Mouse (Mus musculus): Measurements from ENCODE around the gene Dnajb1. TPM values are rescaled to one million over a fixed set of nuclear protein-coding genes. Genes with fewer than 3 reads are reported as not detected.

The Dnajb1 gene
- polyA plus RNA-seq, 1 experiment from 2014 or later = 34.3 TPM

DNA sequence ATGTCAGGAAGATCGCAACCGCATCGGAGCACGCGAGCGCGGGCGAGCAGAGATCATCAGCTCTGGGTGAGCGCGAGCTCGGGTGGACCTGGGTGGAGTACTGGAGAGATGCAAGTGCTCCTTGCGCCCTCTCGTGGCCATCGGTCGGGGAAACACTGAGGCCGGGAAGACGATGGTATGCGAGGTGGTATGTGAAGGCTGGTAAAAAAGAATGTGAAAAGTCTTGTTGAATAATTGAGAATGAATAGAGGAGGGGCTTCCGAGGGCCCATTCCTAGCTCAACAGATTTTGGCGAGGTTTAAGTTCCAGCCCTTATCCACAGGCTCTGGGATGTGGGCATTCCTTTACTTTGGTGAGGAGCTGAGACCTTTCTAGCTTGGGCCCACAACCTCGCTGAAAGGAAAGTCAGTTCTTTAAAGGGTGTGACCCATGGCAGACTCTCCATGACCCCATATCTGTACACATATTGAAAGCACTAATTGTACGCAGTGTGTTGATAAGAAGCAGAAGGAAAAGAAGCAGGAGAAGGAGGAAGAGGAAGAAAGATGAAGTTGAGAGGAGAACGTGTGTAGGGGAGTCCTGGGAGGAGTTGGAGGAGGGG, 14.5 kb downstream of the Dnajb1 start:
- no peaks in the 10 kb centered on the region for H3K9me3 ChIP-seq (ENCODE audit: low read length)
- TF ChIP-seq CTCF (IDR thresholded peaks at IDR 0.05) (peak; percentile 92), EP300 (IDR thresholded peaks at IDR 0.05) (no peak)
- no peak overlapping the region for H3K27ac ChIP-seq (ENCODE audit: low read length)
- H3K27me3 ChIP-seq (replicated peaks; ENCODE audit: insufficient read depth, low read length) = no peaks in the 10 kb centered on the region
- ATAC-seq (peak; percentile 92), DNase-seq (ENCODE audit: low spot score) (peak; percentile 92)
- WGBS = 8% methylated on average over 23 of the region's 23 CpGs
- H3K36me3 ChIP-seq (ENCODE audit: insufficient read depth, low read length) = no peaks in the 10 kb centered on the region
- H3K4me3 ChIP-seq (ENCODE audit: low read depth, low read length) = no peak overlapping the region
- H3K9ac ChIP-seq (replicated peaks; ENCODE audit: low read depth) = no peak overlapping the region
- no peaks in the 10 kb centered on the region for H3K4me1 ChIP-seq (ENCODE audit: insufficient read depth, low read depth, low read length)
- peak overlapping the region; percentile 55 for H3K4me2 ChIP-seq (replicated peaks; ENCODE audit: low read depth, low read length)

DNA sequence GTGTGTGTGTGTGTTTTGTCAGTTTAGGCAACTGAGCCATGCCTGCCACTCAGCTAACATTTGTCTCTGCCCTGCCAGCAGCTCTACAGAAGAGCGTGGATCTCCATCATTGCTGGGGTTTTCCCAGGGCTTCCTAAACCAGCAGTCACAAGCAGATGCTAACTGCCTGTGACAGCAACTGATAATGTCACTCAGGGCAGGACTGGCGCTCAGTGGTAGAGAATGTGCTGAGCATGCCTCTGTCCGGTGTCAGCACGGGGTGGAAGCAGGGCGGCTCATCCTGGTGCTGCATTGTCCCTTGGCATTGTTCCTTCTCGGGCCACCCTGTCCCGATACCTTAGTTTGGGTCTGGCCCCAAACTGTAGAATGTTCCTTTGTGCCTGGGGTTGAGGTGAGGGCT, 15.6 kb downstream of the Dnajb1 start:
- no peaks in the 10 kb centered on the region for H3K27me3 ChIP-seq (replicated peaks; ENCODE audit: insufficient read depth, low read length)
- H3K4me1 ChIP-seq (ENCODE audit: insufficient read depth, low read depth, low read length) = no peaks in the 10 kb centered on the region

DNA sequence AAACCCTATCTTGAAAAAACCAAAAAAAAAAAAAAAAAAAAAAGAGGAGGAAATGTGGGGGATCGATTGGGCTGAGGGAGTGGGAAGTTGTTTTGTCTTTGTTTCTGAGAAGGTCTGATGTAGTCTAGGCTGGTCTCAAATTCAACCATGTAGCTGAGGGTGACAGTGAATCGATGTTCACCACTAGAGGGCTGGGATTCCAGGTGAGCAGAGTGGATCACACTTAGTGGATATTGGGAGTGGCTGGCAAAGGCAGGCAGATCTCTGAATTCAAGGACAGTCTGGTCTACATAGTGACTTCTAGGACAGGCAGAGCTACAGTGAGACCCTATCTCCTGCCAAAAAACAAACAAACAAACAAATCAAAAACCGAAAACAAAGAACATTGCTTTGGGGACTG, 16.7 kb downstream of the Dnajb1 start:
- Histone ChIP-seq H3K36me3 (ENCODE audit: insufficient read depth, low read length) (no peaks in the 10 kb centered on the region), H3K4me2 (replicated peaks; ENCODE audit: low read depth, low read length) (no peak overlapping the region), H3K4me3 (ENCODE audit: low read depth, low read length) (no peak overlapping the region), H3K9ac (replicated peaks; ENCODE audit: low read depth) (no peak overlapping the region), H3K4me1 (ENCODE audit: insufficient read depth, low read depth, low read length) (no peaks in the 10 kb centered on the region), H3K27me3 (replicated peaks; ENCODE audit: insufficient read depth, low read length) (no peaks in the 10 kb centered on the region), H3K9me3 (ENCODE audit: low read length) (no peaks in the 10 kb centered on the region), H3K27ac (ENCODE audit: low read length) (no peak overlapping the region)
- WGBS = 31% methylated on average over 3 of the region's 3 CpGs
- DNase-seq (ENCODE audit: low spot score) (peak; percentile 58), ATAC-seq (peak; percentile 45; the same call in 1 of the 2 replicates)
- TF ChIP-seq CTCF (IDR thresholded peaks at IDR 0.05) (peak; percentile 80), EP300 (IDR thresholded peaks at IDR 0.05) (no peak)

More for the DNA sequence above, 15.6 kb downstream of the Dnajb1 start:
- H3K4me3 ChIP-seq (ENCODE audit: low read depth, low read length) = no peak overlapping the region
- H3K9ac ChIP-seq (replicated peaks; ENCODE audit: low read depth) = no peak overlapping the region
- no peak for TF ChIP-seq CTCF (IDR thresholded peaks at IDR 0.05)
- no peak for TF ChIP-seq EP300 (IDR thresholded peaks at IDR 0.05)
- H3K9me3 ChIP-seq (ENCODE audit: low read length) = no peaks in the 10 kb centered on the region
- DNase-seq (ENCODE audit: low spot score) (no peak), ATAC-seq (no peak)
- no peak overlapping the region for H3K4me2 ChIP-seq (replicated peaks; ENCODE audit: low read depth, low read length)
- 83% methylated on average over 7 of the region's 7 CpGs for WGBS
- no peaks in the 10 kb centered on the region for H3K36me3 ChIP-seq (ENCODE audit: insufficient read depth, low read length)
- no peak overlapping the region for H3K27ac ChIP-seq (ENCODE audit: low read length)

DNA sequence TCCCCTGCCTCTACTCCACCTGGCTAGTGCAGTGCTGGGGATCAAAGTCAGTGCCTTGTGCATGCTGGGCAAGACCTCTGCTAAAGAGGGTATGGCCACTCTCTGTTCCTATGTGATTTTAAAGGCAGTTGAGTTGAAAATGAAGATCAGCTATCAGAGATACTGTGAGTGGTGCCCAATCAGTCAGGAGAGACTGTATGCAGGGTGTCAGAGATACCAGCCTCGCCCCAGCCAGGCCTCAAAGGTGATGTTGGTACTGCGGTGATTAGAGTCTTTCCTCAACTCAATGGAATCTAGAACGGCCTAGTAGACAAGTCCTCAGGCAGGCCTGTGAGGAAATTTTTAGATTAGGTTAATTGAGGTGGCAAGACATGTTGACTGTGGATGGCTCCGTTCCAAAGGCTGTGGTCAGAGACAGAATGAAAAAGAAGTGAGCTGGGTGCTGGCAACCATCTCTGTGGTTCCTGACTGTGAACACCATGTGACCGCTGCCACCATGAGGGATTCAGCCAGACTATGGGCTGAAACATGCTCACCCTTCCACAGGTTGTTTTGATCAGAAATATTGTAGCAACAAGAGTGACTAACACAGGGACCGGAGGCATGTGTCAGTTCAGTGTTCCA, 17.8 kb downstream of the Dnajb1 start:
- 71% methylated on average over 6 of the region's 6 CpGs for WGBS
- H3K27me3 ChIP-seq (replicated peaks; ENCODE audit: insufficient read depth, low read length) = no peaks in the 10 kb centered on the region
- H3K36me3 ChIP-seq (ENCODE audit: insufficient read depth, low read length) = no peaks in the 10 kb centered on the region
- no peak overlapping the region for H3K4me2 ChIP-seq (replicated peaks; ENCODE audit: low read depth, low read length)
- no peak overlapping the region for H3K9ac ChIP-seq (replicated peaks; ENCODE audit: low read depth)
- no peaks in the 10 kb centered on the region for H3K9me3 ChIP-seq (ENCODE audit: low read length)
- no peak overlapping the region for H3K4me3 ChIP-seq (ENCODE audit: low read depth, low read length)
- TF ChIP-seq CTCF (IDR thresholded peaks at IDR 0.05) = no peak
- TF ChIP-seq EP300 (IDR thresholded peaks at IDR 0.05) = no peak
- no peaks in the 10 kb centered on the region for H3K4me1 ChIP-seq (ENCODE audit: insufficient read depth, low read depth, low read length)
- no peak for DNase-seq (ENCODE audit: low spot score)
- no peak overlapping the region for H3K27ac ChIP-seq (ENCODE audit: low read length)
- ATAC-seq = no peak

- no peak for DNase-seq (ENCODE audit: low spot score)
- Histone ChIP-seq H3K4me1 (ENCODE audit: insufficient read depth, low read depth, low read length) (no peaks in the 10 kb centered on the region), H3K9me3 (ENCODE audit: low read length) (no peaks in the 10 kb centered on the region), H3K9ac (replicated peaks; ENCODE audit: low read depth) (no peak overlapping the region), H3K4me3 (ENCODE audit: low read depth, low read length) (no peak overlapping the region), H3K27me3 (replicated peaks; ENCODE audit: insufficient read depth, low read length) (no peaks in the 10 kb centered on the region), H3K4me2 (replicated peaks; ENCODE audit: low read depth, low read length) (no peak overlapping the region), H3K36me3 (ENCODE audit: insufficient read depth, low read length) (no peaks in the 10 kb centered on the region), H3K27ac (ENCODE audit: low read length) (no peak overlapping the region)
- TF ChIP-seq EP300 (IDR thresholded peaks at IDR 0.05) (no peak), CTCF (IDR thresholded peaks at IDR 0.05) (no peak)
- WGBS = 71% methylated on average over 7 of the region's 7 CpGs
- ATAC-seq = no peak
Measured at GRCm38 (mm10) chr8:83632083-83632707, 24.2 kb downstream of the Dnajb1 start.

DNA sequence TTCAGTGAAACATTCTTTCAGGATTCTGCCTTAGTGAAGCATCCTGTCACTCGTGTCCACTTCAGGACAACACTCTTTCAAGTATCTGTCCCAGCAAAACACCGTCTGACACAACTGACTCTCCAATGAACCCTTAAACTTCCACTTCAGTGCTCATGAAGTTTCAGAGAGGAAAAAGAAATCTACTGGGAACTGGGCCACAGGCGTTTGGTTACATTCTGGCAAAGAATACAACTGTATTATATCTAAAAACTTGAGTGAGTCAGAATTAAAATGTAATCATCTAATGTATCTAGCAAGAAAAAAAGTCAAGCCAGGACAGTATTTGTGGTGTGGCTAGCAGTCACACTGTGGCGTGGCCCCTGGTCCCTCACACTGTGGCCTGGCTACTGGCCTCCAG, 30.9 kb downstream of the Dnajb1 start:
- ATAC-seq = no peak
- TF ChIP-seq EP300 (IDR thresholded peaks at IDR 0.05) (no peak), CTCF (IDR thresholded peaks at IDR 0.05) (no peak)
- 53% methylated on average over 4 of the region's 4 CpGs for WGBS

More for the DNA sequence above, 30.9 kb downstream of the Dnajb1 start:
- H3K4me2 ChIP-seq (replicated peaks; ENCODE audit: low read depth, low read length) = no peak overlapping the region
- no peak overlapping the region for H3K4me3 ChIP-seq (ENCODE audit: low read depth, low read length)
- H3K9ac ChIP-seq (replicated peaks; ENCODE audit: low read depth) = no peak overlapping the region
- no peaks in the 10 kb centered on the region for H3K27me3 ChIP-seq (replicated peaks; ENCODE audit: insufficient read depth, low read length)
- no peaks in the 10 kb centered on the region for H3K9me3 ChIP-seq (ENCODE audit: low read length)
- DNase-seq (ENCODE audit: low spot score) = no peak
- no peak overlapping the region for H3K27ac ChIP-seq (ENCODE audit: low read length)
- H3K36me3 ChIP-seq (ENCODE audit: insufficient read depth, low read length) = no peaks in the 10 kb centered on the region
- H3K4me1 ChIP-seq (ENCODE audit: insufficient read depth, low read depth, low read length) = no peaks in the 10 kb centered on the region

All from lung, postnatal 0 days (tissue).